Mouse (Mus musculus): Measurements from ENCODE around the gene Mov10l1.

- no peak for TF ChIP-seq TAL1 (IDR thresholded peaks at IDR 0.05; ENCODE audit: low read length)
- no peak for TF ChIP-seq GATA1 (IDR thresholded peaks at IDR 0.05; ENCODE audit: low read length)
Observed at GRCm38 (mm10) chr15:89076156-89076731, 93.5 kb downstream of the Mov10l1 start.

Measured in erythroblast, embryonic 14.5 days (primary cell).